Mouse (Mus musculus): ENCODE data around the gene Adrb1. TPM values are rescaled to one million over a fixed set of nuclear protein-coding genes. Genes with fewer than 3 reads are reported as not detected.

Gene Adrb1
- 1 to 10 TPM; 1.5 to 3.1 (median 2.4) TPM for total RNA-seq (2022)

GRCm38 (mm10) chr19:56721387-56722211 is at the start of gene Adrb1:
TSS of gene Adrb1 (plus strand) at chr19:56722199.
- DNase-seq = peak; percentile 38

GRCm38 (mm10) chr19:56675690-56676089 is 46.3 kb upstream of the Adrb1 start:
- DNase-seq = no peak

DNA sequence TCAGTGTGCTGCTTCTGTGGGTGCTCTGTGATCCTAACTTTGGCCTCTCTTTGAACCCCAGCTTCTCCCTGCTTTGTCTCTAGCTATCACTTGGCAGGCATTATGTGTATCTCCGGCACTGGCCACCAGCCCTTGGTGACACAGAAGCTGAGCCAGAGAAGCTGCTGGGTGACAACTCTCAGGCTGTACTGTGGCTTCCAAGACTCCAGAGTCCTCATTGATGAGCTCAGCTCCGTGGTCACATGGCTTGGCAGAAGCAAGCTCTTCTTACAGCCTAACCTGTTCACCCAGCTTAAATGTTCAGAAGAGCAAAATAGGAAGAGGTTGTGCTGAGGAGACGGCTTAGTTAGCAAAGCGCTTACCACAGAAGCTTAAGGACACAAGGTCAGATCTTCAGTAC is 45.5 kb upstream of the Adrb1 start:
- DNase-seq = no peak

GRCm38 (mm10) chr19:56677611-56678010 is 44.4 kb upstream of the Adrb1 start:
- DNase-seq = no peak

GRCm38 (mm10) chr19:56678516-56678915 is 43.5 kb upstream of the Adrb1 start:
- peak; percentile 24 for DNase-seq

DNA sequence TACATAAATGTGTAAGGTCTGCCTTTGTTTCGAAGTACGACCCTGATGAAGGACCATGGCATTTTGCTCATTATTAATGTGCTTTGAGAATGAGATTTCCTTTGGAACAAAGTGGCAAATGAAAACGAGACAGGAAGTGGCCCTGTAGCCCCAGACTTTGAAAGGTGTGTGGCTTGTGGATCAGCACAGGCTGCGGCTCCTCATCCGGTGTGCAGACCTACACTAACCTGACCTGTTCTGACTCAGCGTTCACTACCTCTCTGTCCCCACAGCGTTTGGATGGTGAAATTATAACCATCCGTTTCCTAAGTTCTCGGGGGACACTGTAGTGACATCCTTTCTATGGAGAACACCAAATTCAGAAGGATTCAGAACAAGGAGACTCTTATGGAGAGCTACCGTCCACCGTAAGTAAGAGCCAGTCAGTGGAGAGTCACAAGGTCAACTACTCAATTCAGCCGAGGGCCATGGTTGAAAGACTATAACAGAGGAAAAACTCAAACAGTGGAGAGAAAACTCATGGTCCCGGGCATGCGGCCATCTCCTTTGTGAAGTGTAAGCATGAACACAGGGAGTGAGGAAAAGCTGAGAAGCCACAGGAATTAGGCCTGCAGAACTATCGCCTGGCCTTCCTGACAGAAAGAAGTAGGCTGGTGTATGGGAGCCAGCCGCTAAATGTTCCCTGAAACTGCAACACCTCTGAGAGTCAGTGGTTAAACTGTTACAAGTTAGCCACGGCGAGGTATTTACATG is 42.6 kb upstream of the Adrb1 start:
- no peak for DNase-seq

DNA sequence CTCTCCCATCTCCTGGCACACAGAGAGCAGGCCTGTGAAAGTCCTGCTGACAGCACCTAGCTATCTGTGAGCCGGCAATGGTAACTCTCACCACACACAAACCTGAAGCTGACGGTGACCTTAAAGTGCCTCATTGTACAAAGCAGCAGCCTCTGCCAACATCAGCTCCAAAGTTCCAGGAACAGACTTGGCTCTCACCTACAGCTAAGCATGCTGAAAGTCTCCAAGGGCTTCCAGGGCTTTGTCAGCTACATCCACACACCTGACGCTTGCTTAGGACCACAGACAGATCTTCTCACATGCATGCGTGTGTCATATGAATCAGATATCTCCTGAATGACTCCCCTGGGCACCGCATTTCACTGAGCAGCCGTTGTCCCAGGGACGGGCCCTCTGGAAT is 42.0 kb upstream of the Adrb1 start:
- no peak for DNase-seq

GRCm38 (mm10) chr19:56682297-56682696 is 39.7 kb upstream of the Adrb1 start:
- DNase-seq = no peak

GRCm38 (mm10) chr19:56682843-56683242 is 39.2 kb upstream of the Adrb1 start:
- DNase-seq = no peak

- DNase-seq = no peak
Observed at GRCm38 (mm10) chr19:56685515-56685914, 36.5 kb upstream of the Adrb1 start.

DNA sequence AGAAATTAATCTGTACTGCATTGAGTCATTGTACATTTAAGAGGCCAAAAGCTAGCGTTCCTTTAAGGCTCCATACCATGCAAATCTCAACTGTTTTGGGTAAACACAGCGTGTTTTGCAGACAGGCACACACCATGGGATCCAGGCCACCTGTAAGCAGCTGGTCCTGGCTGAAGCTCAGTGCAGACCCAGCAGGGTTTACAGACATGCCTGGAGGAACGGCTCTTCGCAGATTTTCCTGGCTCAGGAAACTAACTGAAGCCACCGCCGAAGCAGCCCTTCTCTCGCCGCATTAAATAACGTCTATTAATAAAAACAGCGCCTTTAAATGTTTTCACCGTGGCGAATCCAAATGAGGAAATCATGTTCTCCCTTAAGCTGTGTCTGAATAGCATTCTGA is 35.8 kb upstream of the Adrb1 start:
- no peak for DNase-seq

DNA sequence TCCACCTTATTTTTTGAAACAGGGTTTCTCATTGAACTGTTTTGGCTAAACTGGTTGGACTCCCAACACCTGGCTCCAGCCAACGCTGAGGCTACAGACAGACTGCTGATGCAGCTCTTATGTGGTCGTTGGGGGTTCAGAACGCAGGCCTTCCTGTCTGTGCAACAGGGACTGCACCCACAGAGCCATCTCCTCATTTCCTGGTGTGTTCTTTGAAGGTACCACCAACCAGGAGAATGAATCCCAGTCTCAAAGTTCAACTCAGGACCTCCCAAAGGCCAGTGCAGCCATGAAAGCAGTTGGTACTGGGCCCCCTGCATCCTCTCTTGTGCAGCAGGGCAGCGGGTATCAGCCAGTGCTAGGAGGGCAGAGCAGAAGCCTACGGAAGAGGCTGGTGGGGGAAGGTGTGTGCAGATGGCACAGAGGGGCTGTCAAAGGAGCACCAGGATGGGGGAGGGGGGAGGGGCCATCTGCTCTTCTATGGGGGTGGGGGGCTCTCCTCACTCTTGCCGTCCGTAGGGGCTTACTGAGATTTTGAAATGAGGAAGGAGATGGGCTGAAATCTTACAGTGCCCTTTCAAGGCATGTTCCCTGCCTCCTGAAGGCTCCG is 34.9 kb upstream of the Adrb1 start:
- no peak for DNase-seq

- DNase-seq = no peak
Observed at GRCm38 (mm10) chr19:56687676-56688075, 34.3 kb upstream of the Adrb1 start.

GRCm38 (mm10) chr19:56688661-56689335 is 33.2 kb upstream of the Adrb1 start:
- DNase-seq = no peak

- no peak for DNase-seq
Observed at GRCm38 (mm10) chr19:56689493-56689892, 32.5 kb upstream of the Adrb1 start.

- no peak for DNase-seq
Observed at GRCm38 (mm10) chr19:56691103-56691502, 30.9 kb upstream of the Adrb1 start.

GRCm38 (mm10) chr19:56692451-56692850 is 29.5 kb upstream of the Adrb1 start:
- DNase-seq = no peak

DNA sequence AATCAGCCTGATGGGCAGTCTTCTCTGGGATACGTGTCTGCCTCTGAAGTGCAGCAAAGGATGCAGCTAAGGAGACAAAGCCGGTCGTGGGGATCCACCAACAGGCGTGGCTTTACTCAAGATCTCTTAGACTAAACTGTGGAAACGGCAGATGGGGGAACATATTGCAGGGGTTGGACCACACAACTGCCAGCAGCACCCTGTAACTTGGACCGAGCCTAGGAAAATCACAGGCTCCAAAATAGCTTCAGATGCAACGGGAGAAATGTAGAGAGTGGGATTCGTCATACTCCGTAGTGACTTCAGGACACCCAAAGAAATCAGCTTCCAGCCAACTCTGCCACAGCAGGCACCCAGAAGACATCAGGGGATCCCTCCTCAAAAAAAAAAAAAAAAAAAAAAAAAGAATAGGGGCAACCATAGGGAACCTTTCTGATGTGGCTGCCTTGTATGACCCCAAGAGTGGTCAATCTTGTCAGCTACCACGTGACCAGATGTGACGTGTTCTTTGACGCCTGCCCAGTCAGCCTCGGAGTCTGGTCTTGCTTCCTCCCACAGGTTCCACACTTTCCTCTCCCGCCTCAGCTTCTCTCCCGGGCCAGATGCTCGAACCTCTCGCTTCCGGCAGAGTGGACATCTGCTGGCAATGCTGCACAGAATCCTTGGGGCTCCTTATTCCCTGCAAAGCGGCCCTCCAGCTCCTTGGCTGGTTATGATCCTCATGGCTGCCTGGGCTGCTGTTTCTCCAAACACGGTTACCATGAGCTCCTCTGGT is 24.4 kb upstream of the Adrb1 start:
- no peak for DNase-seq

DNA sequence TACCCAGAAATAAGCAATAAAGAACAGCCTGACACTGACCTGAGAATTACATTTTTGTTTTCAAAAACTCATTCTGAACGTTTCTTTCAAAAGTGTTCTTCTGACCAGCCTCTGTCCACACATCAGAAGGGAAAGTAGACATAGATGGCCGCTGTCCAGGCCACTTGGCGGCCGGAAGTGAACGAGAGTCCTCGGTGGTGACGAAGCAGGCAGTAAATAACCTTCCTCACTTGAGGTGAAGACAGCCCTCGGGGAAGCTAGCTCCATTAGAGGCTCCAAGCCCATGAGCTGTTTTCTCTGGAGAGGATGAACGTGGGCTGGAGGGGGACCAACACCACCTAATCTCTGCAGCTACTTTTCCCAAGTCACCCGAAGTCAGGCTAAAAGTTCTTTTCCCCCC is 21.2 kb upstream of the Adrb1 start:
- DNase-seq = no peak

DNA sequence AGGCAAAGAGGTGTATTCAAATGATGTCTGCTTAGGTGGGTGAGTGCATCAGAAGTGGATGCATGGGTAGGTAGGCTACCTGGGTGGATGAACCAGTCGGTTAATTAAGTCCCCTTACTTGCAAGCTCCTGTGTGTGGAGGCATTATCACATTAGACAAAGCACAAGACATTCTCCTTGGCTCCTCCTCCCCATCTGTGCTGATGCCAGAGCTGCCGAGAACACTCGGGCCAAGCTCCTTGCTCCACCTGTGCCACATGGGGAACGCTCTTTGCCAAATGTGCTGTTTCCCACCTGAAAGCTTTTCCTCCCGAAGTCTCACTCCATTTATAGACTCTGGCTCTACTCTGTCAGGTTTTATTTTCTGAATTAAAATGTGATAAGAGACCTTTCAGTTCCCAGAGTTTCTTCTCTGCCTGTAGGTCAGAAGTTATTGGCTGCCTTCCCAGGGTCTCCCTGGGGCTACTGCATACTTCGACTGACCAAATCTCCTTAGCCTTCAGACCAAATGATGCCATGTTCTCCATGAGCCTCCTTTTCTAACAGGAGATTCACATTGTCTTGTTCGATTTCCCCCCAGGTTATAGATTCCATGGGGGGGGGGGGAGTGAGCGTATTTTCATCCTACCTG is 20.5 kb upstream of the Adrb1 start:
- DNase-seq = no peak

- DNase-seq = no peak
Observed at GRCm38 (mm10) chr19:56702039-56702438, 20.0 kb upstream of the Adrb1 start.

All from adrenal gland, adult 8-10 months (tissue).